Mouse (Mus musculus): ENCODE measurements around the gene Fbxl19.

DNA sequence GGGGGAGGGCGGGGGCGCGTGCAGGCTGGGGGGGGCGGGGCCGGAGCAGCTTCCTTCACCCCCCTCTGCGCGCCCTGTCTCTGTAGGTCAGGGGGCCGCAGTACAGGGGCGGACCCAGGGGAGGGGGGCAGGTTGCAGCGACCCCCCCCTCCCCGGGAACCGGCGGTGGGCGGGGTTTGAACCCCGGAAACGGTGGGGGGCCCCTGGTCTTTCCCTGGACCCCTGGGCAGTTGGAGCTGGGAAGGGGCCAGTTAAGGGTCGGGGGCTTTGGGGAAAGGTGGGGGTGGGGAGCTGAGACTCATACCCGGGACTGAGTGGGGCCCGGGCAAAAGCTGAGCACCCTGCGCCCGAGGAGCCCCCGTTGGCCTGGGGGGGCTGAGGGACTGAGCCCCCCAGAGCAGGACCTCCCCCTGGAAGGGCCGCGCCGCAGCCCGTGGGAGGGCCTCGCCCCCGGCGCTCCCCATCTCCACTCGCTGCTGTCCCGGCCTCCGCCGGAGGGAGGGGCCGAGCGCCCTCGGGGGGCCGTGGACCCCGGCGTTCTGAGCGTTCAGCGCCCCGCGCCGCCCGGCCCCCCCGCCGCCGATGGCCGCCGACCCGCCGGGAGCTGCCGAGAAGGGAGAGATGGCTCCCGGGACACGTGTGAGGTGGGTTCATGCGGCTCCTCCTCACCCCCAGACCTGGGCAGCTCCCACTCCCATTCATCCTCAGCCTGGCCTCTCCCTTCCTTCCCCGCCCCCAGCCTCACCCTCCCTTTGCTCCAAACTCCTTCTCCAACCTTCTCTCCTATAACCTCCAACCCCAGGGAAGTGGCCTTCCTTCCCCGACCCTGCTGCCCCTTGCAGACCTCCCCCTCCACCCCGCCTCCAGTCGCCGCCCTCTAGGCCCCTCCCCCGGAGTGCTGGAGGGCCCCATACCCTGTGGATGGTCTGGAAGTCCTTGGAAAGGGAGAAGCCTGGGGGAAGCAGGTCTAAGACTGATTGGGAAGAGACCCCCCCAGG, 2.5 kb downstream of the Fbxl19 start:
- TF ChIP-seq POLR2A (IDR thresholded peaks at IDR 0.05; ENCODE audit: extremely low read depth, insufficient read depth, low read length): no peak
- TF ChIP-seq CTCF (IDR thresholded peaks at IDR 0.05; ENCODE audit: low read depth, low read length): no peak
